Mouse (Mus musculus) myocyte (in vitro differentiated cells): ENCODE data around the gene Kcnq1. TPM values are rescaled to one million over a fixed set of nuclear protein-coding genes. Genes with fewer than 3 reads are reported as not detected.

Experiments used
- H3K27me3 ChIP-seq: one replicate; pipeline ENCODE4 v1.6.1; 2011; ENCODE audit not compliant: control insufficient read depth, insufficient read depth, insufficient read length
- H3K36me3 ChIP-seq: one replicate; pipeline ENCODE4 v1.6.1; 2011; ENCODE audit not compliant: control insufficient read depth, insufficient read depth
- H3K4me2 ChIP-seq: one replicate; pipeline ENCODE4 v1.6.1; 2011; ENCODE audit warnings: low read depth, control low read depth
- H3K4me3 ChIP-seq: one replicate; pipeline ENCODE4 v1.5.1; 2011; ENCODE audit warnings: mild to moderate bottlenecking, control low read depth, moderate library complexity
- H3K79me2 ChIP-seq: one replicate; pipeline ENCODE4 v1.6.1; 2011; ENCODE audit not compliant: control insufficient read depth, insufficient read depth
- H3ac ChIP-seq: one replicate; pipeline ENCODE4 v1.6.1; 2011; ENCODE audit not compliant: control insufficient read depth, insufficient read length
- CEBPB ChIP-seq: IDR thresholded peaks from 2 replicates; pipeline ENCODE4 v1.6.1; 2011; ENCODE audit warnings: mild to moderate bottlenecking, moderate library complexity; ENCODE audit not compliant: poor library complexity, insufficient read depth, severe bottlenecking
- E2F4 ChIP-seq: IDR thresholded peaks from one replicate; pipeline ENCODE4 v1.6.1; 2011; ENCODE audit warnings: mild to moderate bottlenecking, control low read depth, moderate library complexity; ENCODE audit not compliant: insufficient read depth
- MAX ChIP-seq: IDR thresholded peaks from one replicate; pipeline ENCODE4 v1.6.1; 2011; ENCODE audit warnings: low read depth, mild to moderate bottlenecking, control low read depth
- MYOD1 ChIP-seq, 3 experiments: IDR thresholded peaks; one replicate each; pipeline ENCODE4 v1.6.1; 2011; ENCODE audit warnings: control low read depth in 2 of 3, low read depth in 2 of 3, mild to moderate bottlenecking in 2 of 3, moderate library complexity in 1 of 3; ENCODE audit not compliant: insufficient read length in 2 of 3, control insufficient read depth in 1 of 3
- MYOG ChIP-seq, 3 experiments: IDR thresholded peaks; one replicate each; pipeline ENCODE4 v1.6.1; 2011; ENCODE audit warnings: control low read depth in 2 of 3, low read depth in 2 of 3, mild to moderate bottlenecking in 2 of 3; ENCODE audit not compliant: insufficient read length in 2 of 3, control insufficient read depth in 1 of 3, insufficient read depth in 1 of 3
- POLR2A ChIP-seq: IDR thresholded peaks from one replicate; pipeline ENCODE4 v1.6.1; 2011; ENCODE audit warnings: low read depth, mild to moderate bottlenecking, control low read depth, moderate library complexity; ENCODE audit not compliant: insufficient read length
- POLR2AphosphoS2 ChIP-seq: IDR thresholded peaks from one replicate; pipeline ENCODE4 v1.6.1; 2011; ENCODE audit warnings: low read depth, control low read depth; ENCODE audit not compliant: insufficient read length
- REST ChIP-seq: IDR thresholded peaks from one replicate; pipeline ENCODE4 v1.6.1; 2011; ENCODE audit warnings: mild to moderate bottlenecking, control low read depth, moderate library complexity; ENCODE audit not compliant: insufficient read depth, insufficient read length
- SRF ChIP-seq: IDR thresholded peaks from one replicate; pipeline ENCODE4 v1.6.1; 2011; ENCODE audit warnings: low read depth; ENCODE audit not compliant: control insufficient read depth, insufficient read length
- TCF12 ChIP-seq: IDR thresholded peaks from one replicate; pipeline ENCODE4 v1.6.1; 2011; ENCODE audit warnings: mild to moderate bottlenecking, control low read depth; ENCODE audit not compliant: poor library complexity, insufficient read depth, severe bottlenecking
- TCF3 ChIP-seq: IDR thresholded peaks from one replicate; pipeline ENCODE4 v1.6.1; 2011; ENCODE audit warnings: low read depth, control low read depth; ENCODE audit not compliant: insufficient read length
- USF1 ChIP-seq: IDR thresholded peaks from one replicate; pipeline ENCODE4 v1.6.1; 2011; ENCODE audit warnings: low read depth, mild to moderate bottlenecking, control low read depth, moderate library complexity
- polyA plus RNA-seq: library from polyadenylated mRNA; unstranded; fragments of >200 nt; fragmentation: generic; extraction: Trizol; gene quantifications from one replicate; pipeline ENCODE4 v1.2.1, GENCODE M21; 2012; ENCODE audit warnings: missing spikeins

The Kcnq1 gene
- polyA plus RNA-seq = 0.12 TPM

DNA sequence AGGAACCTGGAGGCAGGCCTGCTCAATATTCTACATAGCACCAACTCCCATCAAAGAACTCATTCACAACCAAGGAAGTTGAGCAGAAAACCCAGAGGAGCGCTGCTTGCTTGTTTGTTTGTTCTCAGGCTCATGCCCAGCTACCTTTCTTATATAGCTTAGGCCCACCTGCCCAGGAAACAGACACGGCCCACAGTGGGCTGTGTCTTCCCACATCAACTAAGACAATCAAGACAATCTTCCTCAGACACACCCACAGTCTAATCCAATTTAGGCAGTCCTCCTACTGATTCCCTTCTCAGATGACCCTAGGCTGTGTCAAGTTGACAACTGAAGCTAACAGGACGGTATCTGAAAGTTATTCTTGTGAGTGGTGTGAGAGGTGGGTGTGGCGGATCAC, at the start of gene Kcnq1:
Gene Kcnq1, plus strand, starts transcription at position 301 of the 400 bp plus-strand sequence.
- no peak within 1 kb of the TSS for H3K4me3 ChIP-seq
- peaks cover 61% of the 10 kb centered on the region for H3K27me3 ChIP-seq
- no peaks in the 10 kb centered on the region for H3K36me3 ChIP-seq
- TF ChIP-seq POLR2A = no peak
- TF ChIP-seq MAX = no peak
- no peak for TF ChIP-seq MYOG (IDR thresholded peaks at IDR 0.05; ENCODE audit: control insufficient read depth in 1 of 3, insufficient read depth in 1 of 3, insufficient read length in 2 of 3, low read depth in 2 of 3)
- no peak for TF ChIP-seq E2F4
- TF ChIP-seq USF1 = no peak
- H3K79me2 ChIP-seq = no peaks in the 10 kb centered on the region
- H3K4me2 ChIP-seq = no peak within 1 kb of the TSS
- H3ac ChIP-seq = no peak within 1 kb of the TSS

DNA sequence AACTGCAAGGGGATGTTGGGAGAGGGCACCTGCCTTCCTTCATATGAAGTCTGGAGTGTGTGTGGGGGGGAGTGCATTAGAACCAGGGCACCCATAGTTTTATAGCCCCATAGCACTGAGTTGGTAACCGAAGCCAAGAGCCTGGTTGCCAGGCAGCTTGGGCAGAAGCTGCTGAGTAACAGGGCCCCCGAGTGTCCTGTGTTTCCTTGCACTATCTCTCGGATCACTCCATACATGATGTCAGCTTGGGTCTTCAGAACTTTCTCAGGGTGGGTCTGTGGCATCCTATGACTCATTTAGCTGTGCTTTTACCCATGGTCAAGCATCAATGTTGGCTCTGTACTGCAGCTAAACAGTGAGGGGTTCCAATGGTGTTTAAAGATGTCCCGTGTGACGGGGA, 49.1 kb upstream of the Kcnq1 start:
- H3K4me3 ChIP-seq = peak overlapping the region; percentile 99
- H3K79me2 ChIP-seq = peaks cover 92% of the 10 kb centered on the region
- peak overlapping the region; percentile 99 for H3K4me2 ChIP-seq
- no peak overlapping the region for H3ac ChIP-seq
- peaks cover 27% of the 10 kb centered on the region for H3K36me3 ChIP-seq
- no peaks in the 10 kb centered on the region for H3K27me3 ChIP-seq
- no peak for TF ChIP-seq POLR2AphosphoS2
- no peak for TF ChIP-seq TCF12
- TF ChIP-seq USF1 = no peak
- no peak for TF ChIP-seq MAX
- no peak for TF ChIP-seq CEBPB
- TF ChIP-seq REST = no peak
- TF ChIP-seq MYOD1 (IDR thresholded peaks at IDR 0.05; ENCODE audit: control insufficient read depth in 1 of 3, insufficient read length in 2 of 3, low read depth in 2 of 3) = no peak
- no peak for TF ChIP-seq POLR2A
- TF ChIP-seq E2F4 = no peak
- TF ChIP-seq TCF3 = no peak
- no peak for TF ChIP-seq MYOG (IDR thresholded peaks at IDR 0.05; ENCODE audit: control insufficient read depth in 1 of 3, insufficient read depth in 1 of 3, insufficient read length in 2 of 3, low read depth in 2 of 3)
- no peak for TF ChIP-seq SRF

DNA sequence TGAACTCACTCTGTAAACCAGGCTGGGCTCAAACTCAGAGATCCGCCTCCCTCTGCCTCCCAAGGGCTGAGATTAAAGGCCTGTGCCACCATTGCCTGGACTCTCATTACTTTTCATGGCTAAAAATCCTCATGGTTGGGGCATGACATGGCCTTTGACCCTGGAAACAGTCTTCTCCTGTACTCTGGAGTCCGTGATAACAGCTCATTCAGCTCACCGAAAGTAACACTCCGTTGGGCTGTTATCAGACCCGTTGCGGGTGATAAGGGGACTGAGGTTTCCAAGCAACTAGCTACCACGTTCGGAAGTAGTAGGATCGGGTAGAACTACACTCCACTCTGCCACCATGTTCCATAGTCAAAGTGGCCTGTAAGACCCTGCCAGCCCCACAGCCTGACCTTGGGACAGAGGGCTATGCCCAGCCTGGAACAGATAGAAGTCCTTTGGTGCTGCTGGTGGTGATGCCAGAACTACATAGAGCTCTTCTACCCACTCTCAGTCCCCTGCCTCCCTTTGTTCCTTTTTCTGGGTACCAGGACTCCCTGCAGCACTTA, 48.4 kb upstream of the Kcnq1 start:
- peaks cover 30% of the 10 kb centered on the region for H3K36me3 ChIP-seq
- no peaks in the 10 kb centered on the region for H3K27me3 ChIP-seq
- peak overlapping the region; percentile 99 for H3K4me2 ChIP-seq
- peaks cover 92% of the 10 kb centered on the region for H3K79me2 ChIP-seq
- TF ChIP-seq TCF12 (no peak), TCF3 (no peak), SRF (no peak), MYOG (IDR thresholded peaks at IDR 0.05; ENCODE audit: control insufficient read depth in 1 of 3, insufficient read depth in 1 of 3, insufficient read length in 2 of 3, low read depth in 2 of 3) (no peak), REST (no peak), E2F4 (no peak), POLR2A (no peak), POLR2AphosphoS2 (no peak), MAX (no peak), MYOD1 (IDR thresholded peaks at IDR 0.05; ENCODE audit: control insufficient read depth in 1 of 3, insufficient read length in 2 of 3, low read depth in 2 of 3) (no peak), USF1 (no peak), CEBPB (no peak)
- H3ac ChIP-seq = no peak overlapping the region
- no peak overlapping the region for H3K4me3 ChIP-seq

DNA sequence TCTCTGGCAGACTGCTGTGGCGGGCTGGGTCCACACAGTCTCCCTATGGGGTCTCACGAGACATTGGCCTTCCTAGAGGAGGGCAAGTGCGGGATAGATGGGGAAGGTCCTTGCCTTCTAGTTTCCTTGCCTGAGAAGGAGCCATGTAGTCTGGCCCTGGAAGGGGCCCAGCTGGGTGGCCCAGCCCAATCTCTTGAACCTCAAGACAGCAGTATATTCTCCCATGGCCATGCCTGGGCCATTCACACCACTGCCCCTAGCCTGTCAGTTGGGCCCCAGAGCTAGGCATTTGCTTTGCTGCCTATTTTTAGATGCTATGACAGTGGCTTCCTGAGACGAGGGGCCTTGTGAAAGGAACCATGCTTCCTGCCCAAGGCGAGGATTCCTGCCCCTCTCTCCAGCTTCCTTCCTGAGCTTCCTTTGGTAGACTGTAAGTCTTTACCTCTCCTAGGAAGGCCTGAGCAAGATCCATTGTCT, 47.9 kb upstream of the Kcnq1 start:
- peaks cover 88% of the 10 kb centered on the region for H3K79me2 ChIP-seq

DNA sequence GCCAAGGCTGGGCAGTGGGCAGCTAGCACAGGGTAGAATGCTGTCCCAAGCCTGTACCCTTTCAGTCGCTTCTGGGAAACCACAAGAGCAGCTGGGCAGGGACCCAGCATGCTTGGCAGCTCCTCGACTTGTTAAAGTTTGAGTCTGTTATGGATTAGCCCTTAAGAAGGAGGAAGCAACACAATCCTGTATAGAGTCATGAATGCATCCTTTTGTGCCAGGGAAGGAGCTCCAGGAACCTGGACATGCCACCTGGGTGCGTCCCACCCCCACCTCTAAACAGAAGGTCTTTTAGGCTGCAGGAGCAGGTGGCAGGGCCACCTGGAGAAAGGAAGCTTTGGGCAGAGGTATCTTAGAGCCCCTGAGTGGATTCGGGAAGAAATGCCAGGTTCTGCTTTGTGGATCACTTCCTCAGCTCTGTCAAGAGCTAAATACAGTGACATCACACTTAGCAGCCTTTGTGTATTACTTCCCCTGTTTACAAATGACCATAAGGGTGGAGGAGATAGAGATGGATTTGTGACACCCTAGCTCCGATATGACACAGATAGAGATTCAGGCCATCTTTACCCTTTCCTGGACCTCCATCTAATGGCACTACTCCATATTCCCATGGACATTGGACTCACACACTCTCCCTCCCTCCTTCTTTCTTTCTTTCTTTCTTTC, 46.8 kb upstream of the Kcnq1 start:
- no peak overlapping the region for H3ac ChIP-seq
- H3K4me2 ChIP-seq = peak overlapping the region; percentile 99
- TF ChIP-seq CEBPB (no peak), MYOG (IDR thresholded peaks at IDR 0.05; ENCODE audit: control insufficient read depth in 1 of 3, insufficient read depth in 1 of 3, insufficient read length in 2 of 3, low read depth in 2 of 3) (peak in 2 of 3 experiments; percentile 14 to 78), POLR2A (peak; percentile 11), TCF12 (peak; percentile 14), POLR2AphosphoS2 (peak; percentile 18), MAX (no peak), E2F4 (no peak), MYOD1 (IDR thresholded peaks at IDR 0.05; ENCODE audit: control insufficient read depth in 1 of 3, insufficient read length in 2 of 3, low read depth in 2 of 3) (peak in 1 of 3 experiments; percentile 66)
- H3K36me3 ChIP-seq = peaks cover 44% of the 10 kb centered on the region
- H3K79me2 ChIP-seq = peaks cover 77% of the 10 kb centered on the region
- H3K27me3 ChIP-seq = no peaks in the 10 kb centered on the region
- no peak overlapping the region for H3K4me3 ChIP-seq

More for the DNA sequence above, 47.9 kb upstream of the Kcnq1 start:
- H3K4me3 ChIP-seq = no peak overlapping the region
- H3ac ChIP-seq = no peak overlapping the region
- TF ChIP-seq MAX (no peak), MYOG (IDR thresholded peaks at IDR 0.05; ENCODE audit: control insufficient read depth in 1 of 3, insufficient read depth in 1 of 3, insufficient read length in 2 of 3, low read depth in 2 of 3) (peak in 1 of 3 experiments; percentile 43)
- H3K36me3 ChIP-seq = peaks cover 34% of the 10 kb centered on the region
- peak overlapping the region; percentile 99 for H3K4me2 ChIP-seq
- H3K27me3 ChIP-seq = no peaks in the 10 kb centered on the region
